Mouse (Mus musculus) CH12.LX (cell line): ENCODE measurements at regions not wholly inside any gene's neighbourhood (a gene's known extent, or its start where the extent isn't known, plus 50 kb on each side); places are given as distances from the start of the nearest gene placed in this dataset.

Experiments
- DNase-seq: peaks from one replicate; pipeline ENCODE4 v3.0.0-alpha.2; 2013; ENCODE audit errors: extremely low read depth
- H3K27ac ChIP-seq: 2 replicates; pipeline ENCODE4 v1.5.1; 2012; ENCODE audit warnings: low read depth, mild to moderate bottlenecking, control low read depth, moderate library complexity; ENCODE audit not compliant: insufficient read depth
- H3K27me3 ChIP-seq: replicated peaks from 2 replicates; pipeline ENCODE3; 2012; ENCODE audit warnings: inconsistent platforms
- H3K36me3 ChIP-seq, 2 experiments: replicated peaks in 1 of 2; 2 replicates each; pipeline versions ENCODE3 to v1.6.1; 2012; ENCODE audit warnings: inconsistent platforms in 1 of 2, low read length in 1 of 2, mild to moderate bottlenecking in 1 of 2, mixed read lengths in 1 of 2, moderate library complexity in 1 of 2; ENCODE audit not compliant: control insufficient read depth in 1 of 2, insufficient read depth in 1 of 2
- H3K4me1 ChIP-seq, 2 experiments: 2 replicates each; pipeline ENCODE4 v1.6.1; 2012; ENCODE audit warnings: inconsistent platforms in 1 of 2, moderate library complexity in 1 of 2; ENCODE audit not compliant: insufficient read depth in 2 of 2, control insufficient read depth in 1 of 2
- H3K4me2 ChIP-seq: 2 replicates; pipeline ENCODE4 v1.6.1; 2012; ENCODE audit warnings: low read depth, mild to moderate bottlenecking, control low read depth; ENCODE audit not compliant: poor library complexity, insufficient read depth, severe bottlenecking
- H3K4me3 ChIP-seq, 3 experiments: fragments of 150-350 bp in 1 of 3; sonication (generic) in 1 of 3; replicated peaks in 1 of 3; 2 replicates each; pipeline versions ENCODE3 to v1.5.1; 2011 to 2012; ENCODE audit warnings: low read depth in 2 of 3, low read length in 2 of 3, mild to moderate bottlenecking in 2 of 3, moderate library complexity in 2 of 3, control low read depth in 1 of 3, improper control_type of control experiment in 1 of 3, inconsistent platforms in 1 of 3, mixed read lengths in 1 of 3; ENCODE audit not compliant: poor library complexity in 1 of 3
- H3K79me2 ChIP-seq: replicated peaks from 2 replicates; pipeline ENCODE4 v1.6.1; 2012; ENCODE audit warnings: mild to moderate bottlenecking, moderate library complexity; ENCODE audit not compliant: control insufficient read depth, poor library complexity, insufficient read depth, severe bottlenecking; ENCODE audit errors: extremely low read depth
- H3K9ac ChIP-seq: 2 replicates; pipeline ENCODE4 v1.6.1; 2012; ENCODE audit warnings: low read depth, mild to moderate bottlenecking, control low read depth, moderate library complexity; ENCODE audit not compliant: insufficient read depth
- H3K9me3 ChIP-seq: replicated peaks from 2 replicates; pipeline ENCODE3; 2012; ENCODE audit warnings: low read length, inconsistent platforms, mixed read lengths
- CTCF ChIP-seq, 2 experiments: IDR thresholded peaks in 1 of 2; conservative IDR thresholded peaks in 1 of 2; 2 replicates each; pipeline ENCODE4 v1.5.1; 2011 to 2012; ENCODE audit warnings: low read depth in 2 of 2, low read length in 2 of 2, improper control_type of control experiment in 1 of 2, inconsistent platforms in 1 of 2, mild to moderate bottlenecking in 1 of 2, moderate library complexity in 1 of 2
- E2F4 ChIP-seq: IDR thresholded peaks from 2 replicates; pipeline ENCODE4 v1.6.1; 2011; ENCODE audit warnings: low read depth, low read length, improper control_type of control experiment; ENCODE audit not compliant: insufficient replicate concordance
- ETS1 ChIP-seq: conservative IDR thresholded peaks from 2 replicates; pipeline ENCODE4 v1.6.1; 2012; ENCODE audit warnings: low read depth, mild to moderate bottlenecking, inconsistent platforms, low read length, improper control_type of control experiment, moderate library complexity
- HCFC1 ChIP-seq: IDR thresholded peaks from 2 replicates; pipeline ENCODE4 v1.6.1; 2012; ENCODE audit warnings: low read depth, mild to moderate bottlenecking, inconsistent platforms, low read length, improper control_type of control experiment
- IRF4 ChIP-seq: IDR thresholded peaks from 2 replicates; pipeline ENCODE4 v1.6.1; 2014; ENCODE audit warnings: low read depth, mild to moderate bottlenecking, inconsistent platforms, low read length, improper control_type of control experiment
- JUN ChIP-seq: IDR thresholded peaks from 2 replicates; pipeline ENCODE4 v1.6.1; 2011; ENCODE audit warnings: low read depth, mild to moderate bottlenecking, low read length, improper control_type of control experiment, moderate library complexity; ENCODE audit not compliant: insufficient read depth
- KAT2A ChIP-seq: IDR thresholded peaks from 2 replicates; pipeline ENCODE4 v1.6.1; 2012; ENCODE audit warnings: low read length, improper control_type of control experiment, inconsistent platforms; ENCODE audit not compliant: insufficient replicate concordance
- MAFK ChIP-seq: IDR thresholded peaks from 2 replicates; pipeline ENCODE4 v1.6.1; 2011; ENCODE audit warnings: low read length, improper control_type of control experiment; ENCODE audit not compliant: insufficient replicate concordance
- MAX ChIP-seq: IDR thresholded peaks from 2 replicates; pipeline ENCODE4 v1.6.1; 2011; ENCODE audit warnings: low read length, improper control_type of control experiment
- MEF2A ChIP-seq: IDR thresholded peaks from 2 replicates; pipeline ENCODE4 v1.6.1; 2014; ENCODE audit warnings: low read depth, mild to moderate bottlenecking, inconsistent platforms, low read length, improper control_type of control experiment, borderline replicate concordance
- NELFE ChIP-seq: IDR thresholded peaks from 2 replicates; pipeline ENCODE4 v1.6.1; 2011; ENCODE audit warnings: low read depth, low read length, improper control_type of control experiment
- NRF1 ChIP-seq: IDR thresholded peaks from 2 replicates; pipeline ENCODE4 v1.6.1; 2014; ENCODE audit warnings: low read depth, mild to moderate bottlenecking, inconsistent platforms, low read length, improper control_type of control experiment, moderate library complexity
- PAX5 ChIP-seq: IDR thresholded peaks from 2 replicates; pipeline ENCODE4 v1.6.1; 2012; ENCODE audit warnings: low read length, inconsistent platforms, mixed read lengths
- RAD21 ChIP-seq: IDR thresholded peaks from 2 replicates; pipeline ENCODE4 v1.6.1; 2011; ENCODE audit warnings: low read depth, mild to moderate bottlenecking, low read length, improper control_type of control experiment, moderate library complexity
- RCOR1 ChIP-seq: conservative IDR thresholded peaks from 2 replicates; pipeline ENCODE4 v1.6.1; 2012; ENCODE audit warnings: low read depth, mild to moderate bottlenecking, inconsistent platforms, low read length, improper control_type of control experiment
- TBP ChIP-seq: conservative IDR thresholded peaks from 2 replicates; pipeline ENCODE4 v1.6.1; 2011; ENCODE audit warnings: low read depth, low read length, improper control_type of control experiment
- UBTF ChIP-seq: IDR thresholded peaks from 2 replicates; pipeline ENCODE4 v1.6.1; 2012; ENCODE audit warnings: low read depth, mild to moderate bottlenecking, inconsistent platforms, low read length, improper control_type of control experiment, moderate library complexity
- USF1 ChIP-seq: IDR thresholded peaks from 2 replicates; pipeline ENCODE4 v1.6.1; 2014; ENCODE audit warnings: low read depth, mild to moderate bottlenecking, inconsistent platforms, low read length, improper control_type of control experiment
- ZKSCAN1 ChIP-seq: IDR thresholded peaks from 2 replicates; pipeline ENCODE4 v1.6.1; 2012; ENCODE audit warnings: low read depth, inconsistent platforms, low read length, improper control_type of control experiment, borderline replicate concordance
- dilution Hi-C: fragments of 300-500 bp; cut with MboI; formaldehyde crosslinking; loops from 2 replicates; pipeline ENCODE4 v1.14.3; 2020; ENCODE audit warnings: low sequenced_read_pairs; ENCODE audit not compliant: extremely low pct_unique_long_range_greater_than_20kb, extremely low pct_ligation_motif_present
- in situ Hi-C: fragments of 300-500 bp; cut with MboI; formaldehyde crosslinking; loops from 3 replicates; pipeline ENCODE4 v1.14.3; 2019; ENCODE audit warnings: low sequenced_read_pairs, low pct_ligation_motif_present, low pct_unique_long_range_greater_than_20kb, mixed read lengths

GRCm38 (mm10) chr4:4634646-4635045 is 158.5 kb downstream of the Impad1 start:
- in situ Hi-C loops (no loop called here), dilution Hi-C loops (no loop called here)
- Histone ChIP-seq H3K79me2 (no peaks in the 10 kb centered on the region), H3K27ac (no peak overlapping the region), H3K4me2 (no peak overlapping the region), H3K9me3 (no peaks in the 10 kb centered on the region), H3K4me1 (peaks cover 3 to 11% of the 10 kb centered on the region in 2 experiments; a peak in 3 of 4 replicates), H3K9ac (no peak overlapping the region), H3K36me3 (no peaks in the 10 kb centered on the region), H3K4me3 (no peak overlapping the region), H3K27me3 (no peaks in the 10 kb centered on the region)
- no peak for TF ChIP-seq MAX
- no peak for TF ChIP-seq IRF4
- no peak for TF ChIP-seq HCFC1
- no peak for TF ChIP-seq PAX5
- TF ChIP-seq TBP = no peak
- no peak for TF ChIP-seq NELFE
- TF ChIP-seq MEF2A = no peak
- TF ChIP-seq RCOR1 = no peak
- TF ChIP-seq JUN = no peak
- no peak for TF ChIP-seq E2F4
- TF ChIP-seq RAD21 = no peak
- no peak for TF ChIP-seq UBTF
- no peak for TF ChIP-seq MAFK
- DNase-seq = no peak

GRCm38 (mm10) chr4:4630750-4631149 is 162.4 kb downstream of the Impad1 start:
- H3K4me2 ChIP-seq = no peak overlapping the region
- peaks cover 3 to 6% of the 10 kb centered on the region in 2 experiments; a peak in 3 of 4 replicates for H3K4me1 ChIP-seq
- no peak for DNase-seq
- no peak overlapping the region for H3K9ac ChIP-seq
- dilution Hi-C loops = no loop called here
- no peak for TF ChIP-seq HCFC1
- TF ChIP-seq CTCF (conservative IDR thresholded peaks at IDR 0.05 in 1 of 2, IDR thresholded peaks at IDR 0.05 in 1 of 2; ENCODE audit: low read depth in 2 of 2, low read length in 2 of 2) = no peak
- TF ChIP-seq ETS1 = no peak
- no peak for TF ChIP-seq NELFE
- no peak for TF ChIP-seq USF1
- TF ChIP-seq ZKSCAN1 = no peak
- TF ChIP-seq KAT2A = no peak
- TF ChIP-seq NRF1 = no peak
- TF ChIP-seq, all 38 proteins: peak for 0
- in situ Hi-C loops = no loop called here
- Histone ChIP-seq H3K4me3 (no peak overlapping the region), H3K27ac (no peak overlapping the region), H3K36me3 (no peaks in the 10 kb centered on the region), H3K79me2 (no peaks in the 10 kb centered on the region), H3K27me3 (no peaks in the 10 kb centered on the region), H3K9me3 (no peaks in the 10 kb centered on the region)
